Mouse (Mus musculus) kidney, embryonic 16.5 days (tissue): ENCODE measurements around the gene Lzts2. TPM values are rescaled to one million over a fixed set of nuclear protein-coding genes. Genes with fewer than 3 reads are reported as not detected.

ENCODE experiments used
- ATAC-seq: fragments of 200-750 bp; cut with Nextera tagmentation; 2 replicates; pipeline ENCODE4 v1.8.0; 2017; ENCODE audit warnings: moderate TSS enrichment; ENCODE audit not compliant: low FRiP score, low TSS enrichment
- H3K27ac ChIP-seq: fragments of 300-500 bp; sonication (generic); 2 replicates; pipeline ENCODE4 v1.5.1; 2014; ENCODE audit warnings: low read length
- H3K27me3 ChIP-seq: fragments of 300-500 bp; sonication (generic); 2 replicates; pipeline ENCODE4 v1.6.1; 2014; ENCODE audit warnings: low read length, control low read depth, mixed read lengths; ENCODE audit not compliant: insufficient read depth
- H3K36me3 ChIP-seq: fragments of 300-500 bp; sonication (generic); 2 replicates; pipeline ENCODE4 v1.6.1; 2014; ENCODE audit warnings: low read length, control low read depth, mixed read lengths; ENCODE audit not compliant: insufficient read depth
- H3K4me1 ChIP-seq: fragments of 300-500 bp; sonication (generic); 2 replicates; pipeline ENCODE4 v1.6.1; 2014; ENCODE audit warnings: low read length, control low read depth, mixed read lengths; ENCODE audit not compliant: insufficient read depth
- H3K4me2 ChIP-seq: fragments of 300-500 bp; sonication (generic); replicated peaks from 2 replicates; pipeline ENCODE4 v1.6.1; 2014; ENCODE audit warnings: low read depth, low read length
- H3K4me3 ChIP-seq: fragments of 300-500 bp; sonication (generic); 2 replicates; pipeline ENCODE4 v1.5.1; 2014; ENCODE audit warnings: mild to moderate bottlenecking, low read length
- H3K9ac ChIP-seq: fragments of 300-500 bp; sonication (generic); replicated peaks from 2 replicates; pipeline ENCODE4 v1.6.1; 2014; ENCODE audit warnings: low read length
- H3K9me3 ChIP-seq: fragments of 300-500 bp; sonication (generic); 2 replicates; pipeline ENCODE4 v1.6.1; 2016; ENCODE audit warnings: low read length, control low read depth
- WGBS: fragments of 180-500 bp; shearing (Covaris S2); extraction: QIAGEN DNeasy Blood & Tissue Kit; methylation state at CpG from one replicate; pipeline ENCODE4 v1.1.7; 2014; 5-methylcytosine and 5-hydroxymethylcytosine counted together
- polyA plus RNA-seq: library from polyadenylated mRNA; unstranded; fragments of >200 nt; fragmentation: Nextera tagmentation; extraction: Ambion mirVana; gene quantifications from 2 replicates; pipeline ENCODE4 v1.2.1, GENCODE M21; 2015

Lzts2 gene
- 57.5 and 59.2 TPM in 2 replicates for polyA plus RNA-seq

GRCm38 (mm10) chr19:45014335-45014971 is at the start of gene Lzts2:
TSS of gene Lzts2 (plus strand) at chr19:45014414.
- Histone ChIP-seq H3K4me2 (peak within 1 kb of the TSS; percentile 95), H3K36me3 (peaks cover 24% of the 10 kb centered on the region), H3K27ac (peak within 1 kb of the TSS; percentile 98), H3K9ac (peak within 1 kb of the TSS; percentile 97), H3K27me3 (no peaks in the 10 kb centered on the region), H3K9me3 (no peaks in the 10 kb centered on the region), H3K4me1 (peaks cover 43% of the 10 kb centered on the region), H3K4me3 (peak within 1 kb of the TSS; percentile 87)
- 6% methylated on average over 10 of the region's 10 CpGs for WGBS
- ATAC-seq = peak; percentile 5; the same call in 1 of the 2 replicates

- ATAC-seq = no peak
- H3K4me1 ChIP-seq = no peaks in the 10 kb centered on the region
- H3K9ac ChIP-seq = no peak overlapping the region
- H3K27me3 ChIP-seq = no peaks in the 10 kb centered on the region
- no peak overlapping the region for H3K4me3 ChIP-seq
- no peak overlapping the region for H3K4me2 ChIP-seq
- no peaks in the 10 kb centered on the region for H3K9me3 ChIP-seq
- peaks cover 67% of the 10 kb centered on the region for H3K36me3 ChIP-seq
- no peak overlapping the region for H3K27ac ChIP-seq
- 95% methylated on average over 1 of the region's 1 CpGs for whole genome bisulfite sequencing
Measured at GRCm38 (mm10) chr19:44965978-44966377, 48.2 kb upstream of the Lzts2 start.

GRCm38 (mm10) chr19:44968329-44968728 is 45.9 kb upstream of the Lzts2 start:
- Histone ChIP-seq H3K4me1 (no peaks in the 10 kb centered on the region), H3K27me3 (no peaks in the 10 kb centered on the region), H3K4me2 (no peak overlapping the region), H3K36me3 (peaks cover 72% of the 10 kb centered on the region), H3K9me3 (no peaks in the 10 kb centered on the region), H3K9ac (no peak overlapping the region), H3K4me3 (no peak overlapping the region), H3K27ac (no peak overlapping the region)
- ATAC-seq = no peak
- 93% methylated on average over 3 of the region's 3 CpGs for WGBS

GRCm38 (mm10) chr19:44976636-44977035 is 37.6 kb upstream of the Lzts2 start:
- Histone ChIP-seq H3K9me3 (no peaks in the 10 kb centered on the region), H3K27me3 (no peaks in the 10 kb centered on the region), H3K4me1 (no peaks in the 10 kb centered on the region), H3K4me3 (no peak overlapping the region), H3K9ac (no peak overlapping the region), H3K27ac (no peak overlapping the region), H3K4me2 (no peak overlapping the region), H3K36me3 (peaks cover 77% of the 10 kb centered on the region)
- ATAC-seq = no peak
- WGBS = 83% methylated on average over 6 of the region's 6 CpGs

GRCm38 (mm10) chr19:44977148-44977547 is 37.1 kb upstream of the Lzts2 start:
- no peak for ATAC-seq

GRCm38 (mm10) chr19:44980787-44981186 is 33.4 kb upstream of the Lzts2 start:
- H3K4me1 ChIP-seq = 0 out of 2 replicates have a peak, but pooled peaks cover 6% of the 10 kb centered on the region
- H3K4me2 ChIP-seq = no peak overlapping the region
- no peaks in the 10 kb centered on the region for H3K9me3 ChIP-seq
- H3K9ac ChIP-seq = no peak overlapping the region
- no peak overlapping the region for H3K4me3 ChIP-seq
- no peak overlapping the region for H3K27ac ChIP-seq
- 93% methylated on average over 2 of the region's 2 CpGs for WGBS
- H3K36me3 ChIP-seq = peaks cover 49% of the 10 kb centered on the region
- ATAC-seq = no peak
- no peaks in the 10 kb centered on the region for H3K27me3 ChIP-seq

More at GRCm38 (mm10) chr19:44977148-44977547, 37.1 kb upstream of the Lzts2 start:
- no peak overlapping the region for H3K27ac ChIP-seq
- no peak overlapping the region for H3K4me3 ChIP-seq
- H3K27me3 ChIP-seq = no peaks in the 10 kb centered on the region
- no peaks in the 10 kb centered on the region for H3K4me1 ChIP-seq
- peaks cover 80% of the 10 kb centered on the region for H3K36me3 ChIP-seq
- H3K9me3 ChIP-seq = no peaks in the 10 kb centered on the region
- H3K4me2 ChIP-seq = no peak overlapping the region
- no peak overlapping the region for H3K9ac ChIP-seq
- WGBS = 91% methylated on average over 6 of the region's 6 CpGs

- 73% methylated on average over 7 of the region's 7 CpGs for WGBS
- no peak overlapping the region for H3K9ac ChIP-seq
- no peaks in the 10 kb centered on the region for H3K9me3 ChIP-seq
- H3K27ac ChIP-seq = no peak overlapping the region; the same call in 1 of the 2 replicates
- no peak overlapping the region for H3K4me3 ChIP-seq
- H3K4me2 ChIP-seq = no peak overlapping the region
- ATAC-seq = no peak
- H3K27me3 ChIP-seq = no peaks in the 10 kb centered on the region
- H3K36me3 ChIP-seq = peaks cover 33% of the 10 kb centered on the region
- 0 out of 2 replicates have a peak, but pooled peaks cover 6% of the 10 kb centered on the region for H3K4me1 ChIP-seq
Measured at GRCm38 (mm10) chr19:44982477-44983115, 31.6 kb upstream of the Lzts2 start.

GRCm38 (mm10) chr19:44983366-44983765 is 30.8 kb upstream of the Lzts2 start:
- no peaks in the 10 kb centered on the region for H3K9me3 ChIP-seq
- no peaks in the 10 kb centered on the region for H3K27me3 ChIP-seq
- ATAC-seq = no peak
- no peak overlapping the region for H3K9ac ChIP-seq
- peaks cover 26% of the 10 kb centered on the region for H3K36me3 ChIP-seq
- H3K4me3 ChIP-seq = no peak overlapping the region
- 93% methylated on average over 6 of the region's 6 CpGs for WGBS
- no peak overlapping the region for H3K4me2 ChIP-seq
- H3K4me1 ChIP-seq = peaks cover 8% of the 10 kb centered on the region; the same call in 1 of the 2 replicates
- no peak overlapping the region for H3K27ac ChIP-seq

GRCm38 (mm10) chr19:44984420-44984819 is 29.8 kb upstream of the Lzts2 start:
- Histone ChIP-seq H3K4me1 (peaks cover 14% of the 10 kb centered on the region), H3K27ac (no peak overlapping the region)

More at GRCm38 (mm10) chr19:44984420-44984819, 29.8 kb upstream of the Lzts2 start:
- 95% methylated on average over 4 of the region's 4 CpGs for WGBS
- H3K27me3 ChIP-seq = no peaks in the 10 kb centered on the region
- ATAC-seq = no peak
- H3K36me3 ChIP-seq = peaks cover 24% of the 10 kb centered on the region
- H3K4me3 ChIP-seq = no peak overlapping the region
- H3K4me2 ChIP-seq = no peak overlapping the region
- no peaks in the 10 kb centered on the region for H3K9me3 ChIP-seq
- H3K9ac ChIP-seq = no peak overlapping the region
